Mouse (Mus musculus) testis, adult 2 months (tissue): Measurements from ENCODE around the gene Lin7b.

Experiments used
- CTCF ChIP-seq: fragments of 200-500 bp; IDR thresholded peaks from 2 replicates; pipeline ENCODE4 v1.5.1; 2012; ENCODE audit warnings: low read depth, mild to moderate bottlenecking, inconsistent platforms, low read length, moderate library complexity; ENCODE audit not compliant: control insufficient read depth, insufficient read depth, insufficient replicate concordance
- POLR2A ChIP-seq: fragments of 200-500 bp; IDR thresholded peaks from 2 replicates; pipeline ENCODE4 v1.6.1; 2012; ENCODE audit warnings: low read depth, mild to moderate bottlenecking, inconsistent platforms, low read length, moderate library complexity; ENCODE audit not compliant: control insufficient read depth

- TF ChIP-seq CTCF (no peak), POLR2A (no peak)
These were observed 41.4 kb downstream of the Lin7b start for GRCm38 (mm10) chr7:45328841-45329475.
